Mouse (Mus musculus) lung, postnatal 4 days (tissue): ENCODE results near the gene Cacna1e.

Experiments used
- DNase-seq, 2 experiments: peaks; one replicate each; pipeline ENCODE4 v3.0.0; 2021

The Cacna1e gene

GRCm38 (mm10) chr1:154779908-154780514 is 104.3 kb downstream of the Cacna1e start:
- DNase-seq = no peak

GRCm38 (mm10) chr1:154776344-154776743 is 108.0 kb downstream of the Cacna1e start:
- DNase-seq = no peak

- no peak for DNase-seq
Measured at GRCm38 (mm10) chr1:154774468-154774867, 109.8 kb downstream of the Cacna1e start.

GRCm38 (mm10) chr1:154771111-154771510 is 113.2 kb downstream of the Cacna1e start:
- no peak for DNase-seq

GRCm38 (mm10) chr1:154770542-154770941 is 113.8 kb downstream of the Cacna1e start:
- DNase-seq = no peak

GRCm38 (mm10) chr1:154763132-154763531 is 121.2 kb downstream of the Cacna1e start:
- DNase-seq = no peak

GRCm38 (mm10) chr1:154752081-154752480 is 132.2 kb downstream of the Cacna1e start:
- no peak for DNase-seq

- DNase-seq = no peak
Measured at GRCm38 (mm10) chr1:154748531-154748930, 135.8 kb downstream of the Cacna1e start.

- DNase-seq = no peak
Measured at GRCm38 (mm10) chr1:154745241-154745640, 139.1 kb downstream of the Cacna1e start.

- no peak for DNase-seq
Measured at GRCm38 (mm10) chr1:154730411-154730961, 153.8 kb downstream of the Cacna1e start.

GRCm38 (mm10) chr1:154729269-154729980 is 154.9 kb downstream of the Cacna1e start:
- peak in 1 of 2 experiments; percentile 65 for DNase-seq

- DNase-seq = no peak
Measured at GRCm38 (mm10) chr1:154728682-154729081, 155.6 kb downstream of the Cacna1e start.

GRCm38 (mm10) chr1:154727696-154728095 is 156.6 kb downstream of the Cacna1e start:
- no peak for DNase-seq

GRCm38 (mm10) chr1:154726361-154727161 is 157.7 kb downstream of the Cacna1e start:
- DNase-seq = no peak

- no peak for DNase-seq
Measured at GRCm38 (mm10) chr1:154725356-154726320, 158.7 kb downstream of the Cacna1e start.

GRCm38 (mm10) chr1:154723537-154724286 is 160.6 kb downstream of the Cacna1e start:
- DNase-seq = no peak

- DNase-seq = no peak
Measured at GRCm38 (mm10) chr1:154723078-154723477, 161.2 kb downstream of the Cacna1e start.

- no peak for DNase-seq
Measured at GRCm38 (mm10) chr1:154715596-154715995, 168.7 kb downstream of the Cacna1e start.

GRCm38 (mm10) chr1:154712747-154713146 is 171.6 kb downstream of the Cacna1e start:
- no peak for DNase-seq

- DNase-seq = no peak
Measured at GRCm38 (mm10) chr1:154707584-154708290, 176.6 kb downstream of the Cacna1e start.

GRCm38 (mm10) chr1:154706974-154707373 is 177.3 kb downstream of the Cacna1e start:
- DNase-seq = no peak
